Mouse (Mus musculus) midbrain, embryonic 10.5 days (tissue): Measurements from ENCODE around the gene Spic. TPM values are rescaled to one million over a fixed set of nuclear protein-coding genes. Genes with fewer than 3 reads are reported as not detected.

Source experiments
- DNase-seq: peaks from one replicate; pipeline ENCODE4 v3.0.0-alpha.2; 2017; ENCODE audit warnings: low spot score
- H3K27ac ChIP-seq: fragments of 300-500 bp; sonication (generic); replicated peaks from 2 replicates; pipeline ENCODE4 v1.5.1; 2016; ENCODE audit warnings: mild to moderate bottlenecking
- H3K27me3 ChIP-seq: fragments of 300-500 bp; sonication (generic); 2 replicates; pipeline ENCODE4 v1.6.1; 2016; ENCODE audit warnings: low read depth, mild to moderate bottlenecking; ENCODE audit not compliant: poor library complexity, severe bottlenecking
- H3K36me3 ChIP-seq: fragments of 300-500 bp; sonication (generic); 2 replicates; pipeline ENCODE4 v1.6.1; 2016; ENCODE audit warnings: mild to moderate bottlenecking, moderate library complexity
- H3K4me1 ChIP-seq: fragments of 300-500 bp; sonication (generic); 2 replicates; pipeline ENCODE4 v1.6.1; 2016
- H3K4me3 ChIP-seq: fragments of 300-500 bp; sonication (generic); 2 replicates; pipeline ENCODE4 v1.5.1; 2016; ENCODE audit warnings: mild to moderate bottlenecking, moderate library complexity
- H3K9me3 ChIP-seq: fragments of 300-500 bp; sonication (generic); replicated peaks from 2 replicates; pipeline ENCODE4 v1.6.1; 2016; ENCODE audit warnings: mild to moderate bottlenecking
- WGBS: fragments of 180-500 bp; shearing (Covaris S2); methylation state at CpG from one replicate; pipeline ENCODE4 v1.1.7; 2016; 5-methylcytosine and 5-hydroxymethylcytosine counted together
- polyA plus RNA-seq: library from polyadenylated mRNA; unstranded; fragments of >200 nt; fragmentation: Nextera tagmentation; extraction: Ambion mirVana; gene quantifications from 2 replicates; pipeline ENCODE4 v1.2.1, GENCODE M21; 2016

Spic gene
- polyA plus RNA-seq, result 0.10 TPM in 1 of 2 replicates, not detected in the other

GRCm38 (mm10) chr10:88684925-88685324 is at the start of gene Spic:
TSS of gene Spic (minus strand) at chr10:88685015.
- WGBS, result 80% methylated on average over 5 of the region's 5 CpGs

GRCm38 (mm10) chr10:88732309-88732622 is 47.5 kb upstream of the Spic start:
- Histone ChIP-seq H3K27ac (peak overlapping the region; percentile 90; the same call in 1 of the 2 replicates), H3K27me3 (no peaks in the 10 kb centered on the region), H3K4me3 (peak overlapping the region; percentile 92), H3K4me1 (peaks cover 19% of the 10 kb centered on the region), H3K36me3 (peaks cover 22% of the 10 kb centered on the region), H3K9me3 (no peaks in the 10 kb centered on the region)
- no peak for DNase-seq
- 23% methylated on average over 6 of the region's 6 CpGs for WGBS

More at GRCm38 (mm10) chr10:88684925-88685324, at the start of gene Spic:
- no peak for DNase-seq
- Histone ChIP-seq H3K27me3 (no peaks in the 10 kb centered on the region), H3K9me3 (no peaks in the 10 kb centered on the region), H3K36me3 (no peaks in the 10 kb centered on the region), H3K27ac (no peak within 1 kb of the TSS), H3K4me3 (no peak within 1 kb of the TSS), H3K4me1 (no peaks in the 10 kb centered on the region)

DNA sequence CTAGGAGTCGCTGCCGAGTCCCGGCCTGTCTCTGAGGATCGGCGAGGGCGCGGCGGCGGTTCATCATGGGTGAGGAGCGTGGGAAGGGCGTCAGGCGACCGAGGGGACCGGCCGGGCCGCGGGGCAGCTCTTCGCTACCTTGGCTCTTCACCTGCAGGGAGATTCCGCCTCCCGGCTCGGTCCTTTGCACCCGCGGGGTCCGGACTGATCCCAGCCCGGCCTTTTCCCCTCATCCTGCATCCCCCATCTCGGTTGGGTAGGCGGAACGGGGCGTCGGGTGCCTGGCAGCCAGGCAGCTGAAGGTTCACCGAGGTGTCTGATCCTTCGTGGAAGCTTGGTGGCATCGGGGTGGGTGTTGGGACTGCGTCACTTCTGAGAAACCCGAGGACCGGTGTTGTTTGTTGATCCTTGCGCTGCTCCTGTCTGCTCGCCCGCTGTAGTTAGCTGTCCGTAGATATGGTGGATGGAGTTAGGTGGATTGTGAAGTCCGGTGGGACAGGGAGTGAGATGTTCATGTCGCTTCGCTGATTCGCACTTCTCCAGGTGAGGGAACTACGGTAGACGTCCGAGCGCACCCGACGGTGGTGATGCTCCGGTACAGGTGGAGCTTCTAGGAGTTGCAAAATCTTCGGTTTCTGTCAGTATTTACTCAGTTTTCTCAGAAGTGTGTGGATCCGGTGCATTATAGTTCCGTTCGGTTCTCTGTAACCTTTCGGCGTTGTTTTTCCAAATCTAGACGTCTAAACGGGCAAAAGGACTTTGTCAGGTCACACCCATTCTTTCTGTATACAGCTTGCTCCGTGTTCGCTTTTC is 46.9 kb upstream of the Spic start:
- no peaks in the 10 kb centered on the region for H3K27me3 ChIP-seq
- peak overlapping the region; percentile 92 for H3K4me3 ChIP-seq
- 2% methylated on average over 59 of the region's 61 CpGs for WGBS
- H3K27ac ChIP-seq, result peak overlapping the region; percentile 90
- peaks cover 19% of the 10 kb centered on the region for H3K4me1 ChIP-seq
- H3K36me3 ChIP-seq, result peaks cover 16% of the 10 kb centered on the region
- DNase-seq, result no peak
- H3K9me3 ChIP-seq, result no peaks in the 10 kb centered on the region

DNA sequence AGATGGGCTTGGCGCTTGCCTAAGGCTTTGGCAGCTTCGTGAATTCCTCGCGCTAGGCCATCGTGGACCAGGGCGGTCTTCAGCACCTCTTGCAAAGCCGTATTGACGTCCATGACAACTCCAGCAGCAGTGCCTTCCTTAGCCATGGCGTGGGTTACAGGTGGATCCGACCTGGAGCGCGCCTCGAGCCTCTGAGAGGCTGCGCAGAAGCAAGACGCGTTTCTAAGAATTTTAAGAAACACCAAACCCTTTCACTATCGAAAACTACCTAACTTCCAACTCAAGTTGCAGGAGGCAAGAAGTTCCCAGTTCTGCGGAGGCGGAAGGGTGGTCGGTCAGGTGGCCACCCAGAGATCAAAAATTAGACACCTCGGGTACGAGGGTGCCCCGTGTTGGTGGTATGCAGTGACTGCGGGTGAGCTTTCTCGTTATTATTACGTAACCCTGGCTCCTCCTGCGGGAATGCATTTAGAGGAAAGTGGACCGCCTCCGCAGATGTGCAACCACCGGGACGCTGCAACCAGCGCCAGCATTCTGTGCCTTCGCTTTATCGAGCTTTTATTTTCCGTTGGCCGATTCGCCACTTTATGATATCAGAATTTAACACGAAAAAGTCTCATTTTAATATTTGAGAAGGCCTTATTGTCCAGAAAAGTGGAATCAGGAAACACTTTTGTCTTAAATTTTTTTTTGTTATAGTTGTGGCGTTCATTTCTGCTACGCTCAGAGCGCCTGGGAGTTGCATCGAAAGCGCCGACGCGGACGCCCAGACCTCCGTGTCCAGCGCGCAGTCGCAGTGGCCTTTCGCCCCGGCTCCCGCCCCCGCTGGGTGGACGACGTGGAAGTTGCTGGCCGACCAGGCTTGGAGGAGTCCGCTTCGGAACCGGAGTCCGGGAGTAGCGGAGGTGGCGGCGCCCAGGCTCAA is 46.0 kb upstream of the Spic start, which contains the start of gene Arl1:
Arl1 (plus strand) TSS at position 288 of the 925 bp plus-strand sequence.
- no peaks in the 10 kb centered on the region for H3K27me3 ChIP-seq
- DNase-seq, result peak; percentile 90
- peak within 1 kb of the TSS; percentile 90 for H3K27ac ChIP-seq
- WGBS, result under 1% methylated on average over 65 of the region's 65 CpGs
- peak within 1 kb of the TSS; percentile 92 for H3K4me3 ChIP-seq
- H3K9me3 ChIP-seq, result no peaks in the 10 kb centered on the region
- peaks cover 19% of the 10 kb centered on the region for H3K4me1 ChIP-seq
- peaks cover 8% of the 10 kb centered on the region; the same call in 1 of the 2 replicates for H3K36me3 ChIP-seq

GRCm38 (mm10) chr10:88728166-88728565 is 43.4 kb upstream of the Spic start:
- H3K27me3 ChIP-seq, result no peaks in the 10 kb centered on the region
- no peak for DNase-seq
- no peak overlapping the region for H3K4me3 ChIP-seq
- H3K9me3 ChIP-seq, result no peaks in the 10 kb centered on the region
- H3K36me3 ChIP-seq, result no peaks in the 10 kb centered on the region
- no peak overlapping the region for H3K27ac ChIP-seq
- H3K4me1 ChIP-seq, result peaks cover 19% of the 10 kb centered on the region
- 74% methylated on average over 8 of the region's 8 CpGs for WGBS

GRCm38 (mm10) chr10:88727128-88727527 is 42.3 kb upstream of the Spic start:
- peaks cover 11% of the 10 kb centered on the region for H3K4me1 ChIP-seq
- H3K9me3 ChIP-seq, result no peaks in the 10 kb centered on the region
- no peak overlapping the region for H3K27ac ChIP-seq
- peak; percentile 30 for DNase-seq
- no peaks in the 10 kb centered on the region for H3K27me3 ChIP-seq
- H3K4me3 ChIP-seq, result no peak overlapping the region
- WGBS, result 35% methylated on average over 1 of the region's 1 CpGs
- H3K36me3 ChIP-seq, result no peaks in the 10 kb centered on the region

- 64% methylated on average over 2 of the region's 2 CpGs for WGBS
- Histone ChIP-seq H3K27me3 (no peaks in the 10 kb centered on the region), H3K27ac (no peak overlapping the region), H3K4me3 (no peak overlapping the region), H3K4me1 (peaks cover 3% of the 10 kb centered on the region), H3K9me3 (no peaks in the 10 kb centered on the region), H3K36me3 (no peaks in the 10 kb centered on the region)
- no peak for DNase-seq
Measured at GRCm38 (mm10) chr10:88725343-88725742, 40.5 kb upstream of the Spic start.

DNA sequence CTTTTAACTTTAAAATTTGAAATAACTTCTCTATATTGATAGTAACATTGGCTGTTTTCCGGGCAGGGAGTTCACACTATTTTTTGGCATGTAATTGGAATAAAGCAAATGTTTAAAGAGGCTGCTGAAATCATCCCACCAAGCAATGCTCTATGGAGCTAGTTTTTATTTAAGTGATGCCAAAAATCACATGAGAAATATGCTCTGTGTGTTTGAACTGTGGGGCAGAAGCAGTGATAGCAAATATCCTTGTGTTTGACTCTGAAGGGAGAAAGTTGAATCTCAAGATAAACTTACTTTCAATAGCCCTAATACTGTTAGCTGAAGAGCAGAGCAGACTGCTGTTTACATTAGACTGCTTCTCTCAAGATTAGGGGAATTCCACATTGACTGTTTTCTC is 34.8 kb upstream of the Spic start:
- no peaks in the 10 kb centered on the region for H3K36me3 ChIP-seq
- no peaks in the 10 kb centered on the region for H3K9me3 ChIP-seq
- no peaks in the 10 kb centered on the region for H3K27me3 ChIP-seq
- no peak overlapping the region for H3K27ac ChIP-seq
- no peaks in the 10 kb centered on the region for H3K4me1 ChIP-seq
- no peak overlapping the region for H3K4me3 ChIP-seq
- 87% methylated on average over 1 of the region's 1 CpGs for WGBS
- no peak for DNase-seq

GRCm38 (mm10) chr10:88717756-88718025 is 32.9 kb upstream of the Spic start:
- Histone ChIP-seq H3K36me3 (no peaks in the 10 kb centered on the region), H3K27ac (no peak overlapping the region), H3K4me3 (no peak overlapping the region), H3K9me3 (no peaks in the 10 kb centered on the region), H3K27me3 (no peaks in the 10 kb centered on the region), H3K4me1 (no peaks in the 10 kb centered on the region)
- 48% methylated on average over 2 of the region's 2 CpGs for WGBS
- DNase-seq, result no peak

GRCm38 (mm10) chr10:88716986-88717755 is 32.4 kb upstream of the Spic start:
- 54% methylated on average over 13 of the region's 13 CpGs for WGBS
- Histone ChIP-seq H3K4me3 (no peak overlapping the region), H3K36me3 (no peaks in the 10 kb centered on the region), H3K27ac (no peak overlapping the region), H3K27me3 (no peaks in the 10 kb centered on the region), H3K9me3 (no peaks in the 10 kb centered on the region), H3K4me1 (no peaks in the 10 kb centered on the region)
- no peak for DNase-seq

DNA sequence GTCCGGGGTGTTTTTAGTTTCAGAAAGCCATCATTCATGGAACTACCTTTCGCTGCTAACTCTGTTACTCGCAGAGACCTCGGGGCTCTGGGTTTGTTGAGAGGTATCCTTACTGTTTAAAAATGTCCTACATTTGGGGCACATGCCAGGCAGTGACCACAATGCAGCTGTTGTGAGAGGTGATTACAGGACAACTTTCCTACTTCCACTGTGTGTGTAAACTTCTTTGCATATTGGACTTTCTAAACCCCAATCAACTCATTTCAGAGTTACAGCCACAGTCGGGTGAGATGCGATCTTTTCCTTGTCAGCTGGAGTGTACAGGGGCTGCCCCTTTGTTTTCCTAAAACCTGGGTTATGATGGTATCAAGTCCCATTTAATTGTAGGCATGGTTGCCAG is 30.8 kb upstream of the Spic start:
- 88% methylated on average over 6 of the region's 6 CpGs for WGBS
- Histone ChIP-seq H3K36me3 (no peaks in the 10 kb centered on the region), H3K4me3 (no peak overlapping the region), H3K27ac (no peak overlapping the region), H3K9me3 (no peaks in the 10 kb centered on the region), H3K4me1 (no peaks in the 10 kb centered on the region), H3K27me3 (no peaks in the 10 kb centered on the region)
- no peak for DNase-seq

DNA sequence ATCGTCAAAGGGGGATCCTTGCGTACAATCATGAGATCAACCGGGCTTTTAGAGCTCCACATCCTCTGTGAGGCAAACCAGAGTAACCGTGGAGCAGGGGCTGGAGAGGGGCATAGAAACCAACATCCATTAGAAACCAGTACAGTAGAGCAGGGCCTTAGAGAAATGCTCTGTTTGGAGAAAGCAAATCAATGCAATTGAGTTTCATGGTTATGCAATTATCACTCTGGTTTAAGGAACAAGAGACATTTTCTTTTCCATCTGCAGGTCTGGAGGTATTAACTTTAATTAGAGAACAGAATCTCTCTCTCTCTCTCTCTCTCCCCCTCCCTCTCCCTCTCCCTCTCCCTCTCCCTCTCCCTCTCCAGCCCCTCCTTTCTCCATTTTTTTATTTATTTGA is 29.9 kb upstream of the Spic start:
- Histone ChIP-seq H3K4me3 (no peak overlapping the region), H3K27me3 (no peaks in the 10 kb centered on the region), H3K27ac (no peak overlapping the region), H3K4me1 (no peaks in the 10 kb centered on the region), H3K9me3 (no peaks in the 10 kb centered on the region), H3K36me3 (no peaks in the 10 kb centered on the region)
- 86% methylated on average over 4 of the region's 4 CpGs for WGBS
- DNase-seq, result no peak
